Mouse (Mus musculus): Measurements from ENCODE around the gene Map1lc3b.

DNA sequence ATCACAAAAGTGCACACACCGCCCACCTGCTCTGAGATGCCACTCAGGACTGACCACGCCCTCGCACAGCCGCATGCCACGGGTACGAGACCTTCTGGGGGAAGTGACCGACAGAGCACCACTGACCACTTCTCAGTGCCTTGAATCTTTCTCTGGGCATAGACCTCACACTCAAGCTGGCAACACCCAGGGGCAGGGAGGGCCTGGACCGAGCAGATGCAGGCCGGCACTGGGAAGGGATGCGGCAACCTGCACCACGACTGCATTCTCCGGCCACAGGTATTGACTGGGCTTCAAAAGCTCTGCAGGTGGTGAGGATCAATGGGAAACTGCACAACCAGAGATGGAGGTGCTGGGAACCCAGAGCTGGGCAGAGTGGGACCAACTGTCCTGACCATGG, 12.2 kb downstream of the Map1lc3b start:
- TF ChIP-seq CTCF (IDR thresholded peaks at IDR 0.05; ENCODE audit: low read depth) = no peak
- no peak for TF ChIP-seq EP300 (optimal IDR thresholded peaks at IDR 0.05)
